Mouse (Mus musculus) brain, embryonic 18.5 days (tissue): ENCODE data around the gene Dclk3.

ENCODE experiments used
- DNase-seq: peaks from one replicate; pipeline ENCODE4 v3.0.0-alpha.2; 2012; ENCODE audit warnings: low read depth, low spot score

Gene Dclk3

GRCm38 (mm10) chr9:111439836-111440201 lies 938 bp downstream of the Dclk3 start:
- no peak for DNase-seq

DNA sequence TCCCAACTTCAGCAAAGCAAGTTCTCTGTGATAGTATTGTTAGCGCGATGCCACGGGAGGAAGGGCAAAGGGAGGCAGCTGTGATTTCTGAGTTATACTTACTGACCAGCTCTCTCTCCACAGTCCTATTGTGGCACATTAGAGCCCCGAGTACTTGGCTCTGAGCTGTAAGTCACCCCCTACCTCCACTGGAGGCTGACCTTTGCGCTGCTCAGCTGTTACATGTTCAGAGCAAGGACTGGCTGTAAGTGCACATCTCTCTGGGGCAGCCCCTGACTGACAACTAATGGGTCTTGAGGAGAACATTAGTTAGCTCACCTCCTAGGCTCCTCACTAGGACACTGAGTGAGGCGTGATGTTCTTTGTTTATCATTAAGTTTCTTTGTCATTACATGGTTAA lies 1.6 kb downstream of the Dclk3 start:
- no peak for DNase-seq

- DNase-seq = no peak
These were observed 2.3 kb downstream of the Dclk3 start for GRCm38 (mm10) chr9:111441151-111441550.

GRCm38 (mm10) chr9:111446204-111446603 lies 7.3 kb downstream of the Dclk3 start:
- no peak for DNase-seq

GRCm38 (mm10) chr9:111448976-111449375 lies 10.1 kb downstream of the Dclk3 start:
- DNase-seq = no peak

DNA sequence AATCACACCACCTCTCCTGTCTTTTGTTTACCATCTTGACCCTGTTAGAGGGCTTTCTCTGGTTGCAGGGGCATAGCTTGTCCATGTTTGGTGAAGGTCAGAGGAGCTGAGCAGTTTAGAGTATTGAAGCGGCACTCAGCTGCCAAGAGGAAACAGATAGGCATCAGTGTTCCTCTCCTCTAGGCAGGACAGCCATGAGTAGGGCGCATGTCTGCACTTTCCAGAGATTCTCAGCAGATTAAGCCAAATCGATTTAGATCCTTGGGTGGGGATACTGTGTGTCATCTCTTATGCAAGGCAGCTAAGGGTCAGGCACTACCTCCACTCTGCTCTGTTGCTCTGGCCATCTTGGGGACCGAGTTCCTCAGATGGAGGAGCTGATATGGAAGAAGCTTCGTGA lies 11.0 kb downstream of the Dclk3 start:
- no peak for DNase-seq

DNA sequence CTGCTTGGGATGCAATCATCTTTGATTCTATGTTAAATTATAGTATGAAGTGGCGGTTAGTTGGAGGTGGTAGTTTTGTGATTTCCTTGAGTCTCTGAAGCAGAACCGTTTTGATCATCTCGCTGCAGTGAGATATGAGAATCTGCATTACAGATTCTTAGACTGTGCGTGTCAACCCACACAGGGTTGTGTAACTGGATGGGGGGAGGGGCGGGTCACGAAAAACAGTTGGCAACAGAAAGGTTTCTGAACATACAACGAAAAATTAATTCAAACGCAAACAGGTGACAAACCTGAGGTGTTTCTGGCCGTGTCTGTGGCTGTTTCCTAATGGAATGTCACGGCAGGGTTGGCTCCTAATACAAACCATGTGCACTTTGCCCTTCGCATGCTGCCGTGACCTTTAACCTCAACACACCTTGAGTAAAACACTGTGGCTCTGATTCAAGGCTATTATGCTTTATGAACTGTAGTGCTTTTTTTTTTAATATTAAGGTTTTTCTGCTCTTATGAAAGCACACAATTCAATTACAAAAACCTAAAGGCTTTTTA lies 12.0 kb downstream of the Dclk3 start:
- DNase-seq = no peak

DNA sequence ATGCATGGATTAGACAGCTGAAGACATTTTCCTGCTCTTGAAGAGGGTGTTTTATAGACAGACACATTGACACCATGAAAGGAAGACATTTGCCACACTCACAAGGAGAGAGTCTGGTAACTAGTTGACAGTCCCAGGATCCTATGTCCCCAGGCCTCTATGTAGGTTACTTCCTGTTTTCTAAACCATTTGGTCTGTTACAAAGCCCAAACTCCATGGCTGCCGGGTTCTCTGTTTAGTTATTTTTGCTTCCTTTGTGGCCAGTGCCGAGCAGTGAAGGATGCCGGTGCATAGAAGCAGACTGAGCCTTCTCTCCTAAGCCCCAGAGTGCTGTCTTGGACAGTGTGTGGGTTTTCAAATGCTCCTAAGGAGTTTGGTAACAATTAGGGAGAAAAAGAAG lies 15.0 kb downstream of the Dclk3 start:
- DNase-seq = no peak

DNA sequence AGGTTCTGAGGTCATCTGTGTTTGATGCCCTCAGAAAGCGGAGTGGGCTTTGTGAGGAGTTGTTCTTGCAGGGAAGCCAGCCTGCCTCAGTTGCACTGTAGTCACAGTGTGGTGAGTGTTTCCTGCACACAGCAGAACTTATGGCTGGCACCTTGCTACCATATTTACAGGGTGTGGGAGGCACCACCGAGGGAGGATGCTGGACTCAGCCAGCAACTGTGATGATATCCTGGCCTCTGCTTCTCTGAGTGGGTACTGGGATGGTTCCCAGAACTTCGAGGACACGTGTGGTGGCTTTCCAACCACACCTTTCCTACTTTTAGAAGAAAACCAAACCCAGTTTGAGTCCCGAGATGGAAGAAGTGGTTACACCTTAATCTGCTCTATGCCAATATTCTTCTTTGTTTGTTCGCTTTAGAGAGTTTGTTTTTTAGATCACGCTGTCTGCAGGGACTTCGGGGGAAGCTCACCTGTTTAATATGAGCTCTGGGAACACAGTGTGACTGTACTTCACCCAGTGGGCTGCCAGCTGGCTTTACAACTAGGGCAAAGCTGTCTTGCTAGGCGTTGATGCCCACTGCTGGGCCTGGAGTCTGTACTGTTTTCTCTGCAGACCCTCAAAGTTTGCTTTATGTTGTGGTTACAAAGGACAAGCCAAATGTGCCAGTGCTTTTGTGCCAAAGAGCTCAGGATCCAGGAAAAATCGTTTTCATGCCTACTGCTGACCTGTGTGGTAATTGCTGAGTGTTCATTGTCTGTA lies 18.5 kb downstream of the Dclk3 start:
- DNase-seq = no peak

GRCm38 (mm10) chr9:111457936-111458310 lies 19.0 kb downstream of the Dclk3 start:
- no peak for DNase-seq

DNA sequence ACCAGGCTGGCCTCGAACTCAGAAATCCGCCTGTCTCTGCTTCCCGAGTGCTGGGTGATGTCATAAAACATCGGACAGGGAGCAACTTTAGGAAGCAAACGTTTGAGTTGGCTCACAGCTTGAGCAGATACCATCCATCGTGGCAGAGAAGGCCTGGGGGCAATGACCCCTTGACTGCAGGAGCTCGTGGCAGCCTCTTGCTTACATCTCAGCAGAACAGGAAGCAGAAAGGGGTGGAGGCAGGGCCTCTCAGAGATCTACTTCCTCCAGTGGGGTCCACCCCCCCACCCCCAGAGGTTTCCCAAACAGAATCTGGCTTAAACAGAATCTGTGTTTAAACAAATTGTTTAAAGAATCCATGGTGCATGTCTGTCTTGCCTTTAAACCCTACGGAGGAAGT lies 20.6 kb downstream of the Dclk3 start:
- DNase-seq = no peak

DNA sequence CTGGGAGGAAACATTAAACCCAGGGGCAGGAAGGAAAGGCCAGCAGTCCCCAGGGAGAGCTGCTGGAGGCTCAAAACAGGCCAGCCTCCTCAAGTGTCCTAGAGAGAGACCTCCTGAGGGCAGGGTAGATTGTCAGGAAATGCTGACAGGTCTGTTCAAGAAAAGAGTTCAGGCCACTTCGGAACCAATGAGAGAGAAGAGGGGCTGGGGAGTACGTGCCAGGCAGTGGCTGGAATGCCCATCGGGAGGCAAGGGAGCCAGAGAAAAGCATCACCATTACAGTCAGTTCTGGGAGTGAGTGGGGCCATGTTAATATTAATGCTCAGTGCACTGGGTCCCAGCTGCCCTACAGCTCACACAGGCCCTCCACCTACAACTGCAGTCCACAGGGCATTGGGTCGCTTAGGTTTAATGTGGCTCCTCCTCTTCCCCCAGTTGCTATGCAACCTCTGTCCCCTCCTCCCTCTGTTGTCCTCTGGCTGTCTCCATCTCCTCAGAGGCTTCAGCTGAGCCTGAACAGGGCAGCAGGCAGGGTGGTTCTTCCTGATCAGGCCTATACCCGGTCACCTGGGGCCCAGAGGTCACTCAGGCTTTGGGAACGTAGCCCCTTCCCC lies 21.4 kb downstream of the Dclk3 start:
- DNase-seq = no peak

- DNase-seq = no peak
These were observed 22.7 kb downstream of the Dclk3 start for GRCm38 (mm10) chr9:111461415-111462103.

- no peak for DNase-seq
These were observed 26.8 kb downstream of the Dclk3 start for GRCm38 (mm10) chr9:111465666-111466065.

GRCm38 (mm10) chr9:111473686-111474457 lies 35.0 kb downstream of the Dclk3 start:
- no peak for DNase-seq

GRCm38 (mm10) chr9:111474458-111474745 lies 35.5 kb downstream of the Dclk3 start:
- no peak for DNase-seq

- no peak for DNase-seq
These were observed 36.4 kb downstream of the Dclk3 start for GRCm38 (mm10) chr9:111475281-111475680.

DNA sequence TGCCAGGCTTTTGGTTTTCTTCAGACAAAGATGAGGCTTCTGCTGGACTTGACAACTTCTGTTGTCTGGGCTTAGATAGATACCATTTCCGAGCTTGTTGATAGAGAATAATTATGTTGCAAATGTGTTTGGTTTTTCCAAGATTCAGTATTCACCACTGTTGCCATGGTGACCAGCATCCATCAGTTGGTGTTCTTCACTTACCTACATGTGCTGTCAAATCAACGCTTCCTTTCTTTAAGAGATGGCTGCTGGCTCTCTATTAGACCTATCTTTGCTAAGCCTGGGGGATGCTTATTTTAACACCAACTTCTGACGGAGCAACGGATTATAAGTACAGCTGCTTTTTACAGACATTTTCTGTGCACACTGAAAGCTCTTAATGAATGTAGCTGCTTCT lies 37.1 kb downstream of the Dclk3 start:
- no peak for DNase-seq

DNA sequence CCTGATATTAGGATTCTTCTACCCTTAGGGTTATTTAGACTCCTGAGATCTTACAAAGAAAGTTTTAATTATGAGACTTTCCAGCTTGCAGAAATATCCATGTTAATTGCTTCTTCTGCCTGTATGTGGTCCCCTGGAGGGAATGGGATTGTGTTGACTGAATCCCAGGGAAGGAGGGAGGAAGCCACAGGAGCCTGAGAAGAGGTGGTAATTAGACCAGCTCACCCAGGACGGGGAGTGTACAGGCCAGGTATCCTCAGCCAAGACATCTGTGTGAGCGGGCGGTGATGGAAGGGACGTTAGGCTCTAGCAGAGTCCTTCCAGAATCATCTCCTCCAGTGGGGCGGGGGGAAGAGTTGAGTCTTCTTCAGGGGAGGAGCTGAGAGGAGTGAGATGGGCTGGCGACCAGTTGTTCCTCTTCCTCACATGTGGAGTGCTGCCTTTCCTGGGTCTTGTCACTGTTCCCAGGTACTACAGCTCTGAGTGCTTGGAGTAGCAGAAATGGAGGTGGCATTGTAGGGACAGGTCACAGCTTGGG lies 37.7 kb downstream of the Dclk3 start:
- DNase-seq = no peak

GRCm38 (mm10) chr9:111478853-111479490 lies 40.1 kb downstream of the Dclk3 start:
- no peak for DNase-seq

DNA sequence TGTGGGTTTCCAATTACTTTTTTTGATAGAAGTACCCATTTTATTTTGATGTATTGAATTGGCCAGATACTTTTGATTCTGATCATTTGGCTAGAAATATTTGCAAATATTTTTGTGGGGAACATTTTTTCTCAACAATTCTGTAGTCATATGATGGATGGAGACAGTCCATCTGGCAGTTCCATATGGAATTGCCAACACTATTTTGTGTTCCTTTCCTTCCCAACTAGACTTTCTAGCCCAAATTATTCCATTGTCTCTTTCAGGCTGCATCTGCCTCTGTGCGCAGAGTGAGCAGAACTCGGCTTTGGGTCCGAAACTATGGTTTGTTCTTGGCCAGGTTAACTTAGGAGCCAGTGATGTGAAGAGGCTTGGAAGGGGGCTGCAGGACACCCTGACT lies 42.1 kb downstream of the Dclk3 start:
- no peak for DNase-seq
